8 mouse cellular contexts compared by ENCODE assay signal in genomic region chr15:101453093-101453736, GRCm38 (mm10). TPM values are rescaled to one million over a fixed set of nuclear protein-coding genes. Genes with fewer than 3 reads are reported as not detected.
DNase-seq lines count a peak whose midpoint lies in the region; ATAC-seq lines count a peak whose summit lies in the region.

No protein-coding gene starts in this region.

- H3K27ac ChIP-seq in intestine, embryonic 16.5 days (ENCODE audit: low read length) = no peak overlapping the region

- H3K9me3 ChIP-seq in intestine, embryonic 16.5 days (ENCODE audit: control insufficient read depth, low read length) = 0 out of 2 replicates have a peak, but pooled peaks cover 2% of the 10 kb centered on the region

- H3K27me3 ChIP-seq in intestine, embryonic 16.5 days (replicated peaks; ENCODE audit: control insufficient read depth, insufficient read depth, low read length) = no peaks in the 10 kb centered on the region

- no peaks in the 10 kb centered on the region for H3K36me3 ChIP-seq in intestine, embryonic 16.5 days (ENCODE audit: control insufficient read depth, insufficient read depth, low read length)

- H3K9ac ChIP-seq in intestine, embryonic 16.5 days (ENCODE audit: low read depth, low read length) = no peak overlapping the region

- H3K4me3 ChIP-seq in intestine, embryonic 16.5 days (ENCODE audit: low read length) = no peak overlapping the region

- 7% methylated on average over 13 of the region's 13 CpGs for WGBS in intestine, embryonic 16.5 days

- peak overlapping the region; percentile 37; the same call in 1 of the 2 replicates for H3K4me2 ChIP-seq in intestine, embryonic 16.5 days (ENCODE audit: low read depth, low read length)

- peak; percentile 91 for DNase-seq in adrenal gland, postnatal 14 days
- peak; percentile 86 for DNase-seq in embryo, embryonic 11 days
- peak; percentile 97 for DNase-seq in heart, adult 11 months
- DNase-seq in left cerebral cortex, postnatal 10 days (ENCODE audit: extremely low spot score in 1 of 2, low spot score in 2 of 2) = peak; percentile 37 to 85
- DNase-seq in mesoderm, embryonic 11.5 days (ENCODE audit: low read depth, low spot score) = peak; percentile 81
- peak; percentile 31 for DNase-seq in skeletal muscle tissue, adult 2 months (ENCODE audit: low read depth, low spot score)
- DNase-seq in adipocyte (ENCODE audit: low spot score) = no peak

- intact Hi-C loops in left cerebral cortex, postnatal 10 days (cut with DNase I) = no loop called here

- peak; percentile 88 for ATAC-seq in intestine, embryonic 16.5 days

- H3K4me1 ChIP-seq in intestine, embryonic 16.5 days (ENCODE audit: control insufficient read depth, insufficient read depth, low read length) = no peaks in the 10 kb centered on the region

RNA-seq across cellular contexts. Expression of gene Krt88, which starts 5.7 kb away (rescaled TPM):
- total RNA-seq in adrenal gland, postnatal 14 days (2021) = not detected in 2 replicates
- polyA plus RNA-seq in intestine, embryonic 16.5 days (2015; fragmentation: Nextera tagmentation; extraction: Ambion mirVana) = 0.20 TPM in 1 of 2 replicates, not detected in the other
- not detected for total RNA-seq in left cerebral cortex, postnatal 10 days (2021)

RNA-seq across cellular contexts. Expression of gene Krt81, which starts 10.3 kb away (rescaled TPM):
- not detected in 2 replicates for total RNA-seq in adrenal gland, postnatal 14 days (2021)
- not detected in 2 replicates for polyA plus RNA-seq in intestine, embryonic 16.5 days (2015; fragmentation: Nextera tagmentation; extraction: Ambion mirVana)
- total RNA-seq in left cerebral cortex, postnatal 10 days (2021) = not detected

RNA-seq across cellular contexts. Expression of gene Krt87, which starts 14.6 kb away (rescaled TPM):
- not detected in 2 replicates for total RNA-seq in adrenal gland, postnatal 14 days (2021)
- polyA plus RNA-seq in intestine, embryonic 16.5 days (2015; fragmentation: Nextera tagmentation; extraction: Ambion mirVana) = 0.38 and 0.48 TPM in 2 replicates
- under 1 TPM; 0.30 to 0.34 TPM for total RNA-seq in left cerebral cortex, postnatal 10 days (2021)

RNA-seq across cellular contexts. Expression of gene Krt86, which starts 20.1 kb away (rescaled TPM):
- not detected in 2 replicates for total RNA-seq in adrenal gland, postnatal 14 days (2021)
- not detected in 2 replicates for polyA plus RNA-seq in intestine, embryonic 16.5 days (2015; fragmentation: Nextera tagmentation; extraction: Ambion mirVana)
- not detected for total RNA-seq in left cerebral cortex, postnatal 10 days (2021)

RNA-seq across cellular contexts. Expression of gene Krt83, which starts 38.1 kb away (rescaled TPM):
- not detected in 2 replicates for total RNA-seq in adrenal gland, postnatal 14 days (2021)
- 0.09 TPM in 1 of 2 replicates, not detected in the other for polyA plus RNA-seq in intestine, embryonic 16.5 days (2015; fragmentation: Nextera tagmentation; extraction: Ambion mirVana)
- not detected for total RNA-seq in left cerebral cortex, postnatal 10 days (2021)
